Comparison of ENCODE assay signal across 20 mouse cellular contexts in genomic region chr13:44921095-44921494, GRCm38 (mm10).
DNase-seq lines count a peak whose midpoint lies in the region; ATAC-seq and TF ChIP-seq lines count a peak whose summit lies in the region.
"Had no signal": no experiment of that assay in that cellular context is flagged by ENCODE, and none has a peak within 500 bp of the region (broad histone marks: within the 10 kb centered on the region; RNA-seq: fewer than 3 reads in every experiment).

No protein-coding gene starts in this region.

- no peaks in the 10 kb centered on the region for H3K27me3 ChIP-seq in forebrain, embryonic 13.5 days
- no peaks in the 10 kb centered on the region for H3K27me3 ChIP-seq in forebrain, embryonic 11.5 days (ENCODE audit: control insufficient read depth, insufficient read depth, low read length)
- H3K27me3 ChIP-seq in liver, adult 2 months (ENCODE audit: control insufficient read depth, insufficient read depth, low read length) = no peaks in the 10 kb centered on the region
- no peaks in the 10 kb centered on the region for H3K27me3 ChIP-seq in liver, postnatal 0 days (ENCODE audit: insufficient read depth, low read length)
- H3K27me3 ChIP-seq: CH12.LX; embryonic facial prominence, embryonic 12.5 days; heart, embryonic 12.5 days; kidney, embryonic 15.5 days; limb, embryonic 13.5 days; stomach, embryonic 15.5 days had no signal

- H3K36me3 ChIP-seq in forebrain, embryonic 13.5 days (ENCODE audit: poor library complexity, severe bottlenecking) = peaks cover 97% of the 10 kb centered on the region
- H3K36me3 ChIP-seq in forebrain, embryonic 11.5 days (ENCODE audit: control insufficient read depth, insufficient read depth, low read length) = peaks cover 14% of the 10 kb centered on the region
- peaks cover 48% of the 10 kb centered on the region for H3K36me3 ChIP-seq in liver, adult 2 months (ENCODE audit: control insufficient read depth, insufficient read depth, low read length)
- H3K36me3 ChIP-seq in liver, postnatal 0 days (replicated peaks; ENCODE audit: insufficient read depth, low read length) = peaks cover 76% of the 10 kb centered on the region

- TF ChIP-seq POLR2A in liver, adult 2 months (IDR thresholded peaks at IDR 0.05; ENCODE audit: extremely low read depth, insufficient read depth, low read length) = no peak

- TF ChIP-seq EP300 in liver, postnatal 0 days (IDR thresholded peaks at IDR 0.05; ENCODE audit: low read depth) = no peak

- no peak overlapping the region for H3K4me3 ChIP-seq in forebrain, embryonic 13.5 days
- H3K4me3 ChIP-seq in forebrain, embryonic 11.5 days (ENCODE audit: low read depth, low read length) = no peak overlapping the region
- no peak overlapping the region for H3K4me3 ChIP-seq in liver, adult 2 months (ENCODE audit: insufficient read depth, low read depth, low read length)
- no peak overlapping the region for H3K4me3 ChIP-seq in liver, postnatal 0 days (ENCODE audit: low read depth, low read length)
- H3K4me3 ChIP-seq: embryonic facial prominence, embryonic 12.5 days; heart, embryonic 12.5 days; kidney, embryonic 15.5 days; limb, embryonic 13.5 days; stomach, embryonic 15.5 days had no signal

- ATAC-seq in forebrain, embryonic 13.5 days = peak; percentile 52; the same call in 1 of the 2 replicates
- no peak for ATAC-seq in forebrain, embryonic 11.5 days (replicated peaks; ENCODE audit: low FRiP score)
- ATAC-seq in liver, postnatal 0 days = no peak
- peak; percentile 59 for ATAC-seq in megakaryocyte progenitor cell, adult 5-6 weeks (replicated peaks; ENCODE audit: poor library complexity)
- ATAC-seq: midbrain, embryonic 16.5 days had no signal

- no peak overlapping the region for H3K9ac ChIP-seq in forebrain, embryonic 13.5 days
- no peak overlapping the region for H3K9ac ChIP-seq in forebrain, embryonic 11.5 days (ENCODE audit: low read length)
- no peak overlapping the region for H3K9ac ChIP-seq in liver, adult 2 months (ENCODE audit: low read depth, low read length)
- no peak overlapping the region for H3K9ac ChIP-seq in liver, postnatal 0 days (replicated peaks)
- H3K9ac ChIP-seq: embryonic facial prominence, embryonic 12.5 days; heart, embryonic 12.5 days; kidney, embryonic 15.5 days; limb, embryonic 13.5 days; stomach, embryonic 15.5 days had no signal

- H3K9me3 ChIP-seq in forebrain, embryonic 13.5 days (replicated peaks) = no peaks in the 10 kb centered on the region
- H3K9me3 ChIP-seq in forebrain, embryonic 11.5 days (ENCODE audit: control insufficient read depth, low read length) = no peaks in the 10 kb centered on the region
- no peaks in the 10 kb centered on the region for H3K9me3 ChIP-seq in liver, postnatal 0 days (ENCODE audit: low read length)
- H3K9me3 ChIP-seq: embryonic facial prominence, embryonic 12.5 days; heart, embryonic 12.5 days; kidney, embryonic 15.5 days; limb, embryonic 13.5 days; stomach, embryonic 15.5 days had no signal

- H3K4me1 ChIP-seq in forebrain, embryonic 13.5 days = peaks cover 4% of the 10 kb centered on the region; the same call in 1 of the 2 replicates
- no peaks in the 10 kb centered on the region for H3K4me1 ChIP-seq in forebrain, embryonic 11.5 days (replicated peaks; ENCODE audit: control insufficient read depth, insufficient read depth, low read length)
- H3K4me1 ChIP-seq in liver, adult 2 months (ENCODE audit: control insufficient read depth, insufficient read depth, low read length) = peaks cover 3% of the 10 kb centered on the region; the same call in 1 of the 2 replicates
- H3K4me1 ChIP-seq in liver, postnatal 0 days (ENCODE audit: insufficient read depth) = peaks cover 3% of the 10 kb centered on the region; the same call in 1 of the 2 replicates
- H3K4me1 ChIP-seq: embryonic facial prominence, embryonic 12.5 days; heart, embryonic 12.5 days; limb, embryonic 13.5 days; stomach, embryonic 15.5 days had no signal

- no peak overlapping the region for H3K4me2 ChIP-seq in forebrain, embryonic 13.5 days
- no peak overlapping the region for H3K4me2 ChIP-seq in forebrain, embryonic 11.5 days (ENCODE audit: low read depth, low read length, severe bottlenecking)
- H3K4me2 ChIP-seq in liver, postnatal 0 days (ENCODE audit: low read depth, low read length) = no peak overlapping the region
- H3K4me2 ChIP-seq: embryonic facial prominence, embryonic 12.5 days; heart, embryonic 12.5 days; kidney, embryonic 15.5 days; limb, embryonic 13.5 days; stomach, embryonic 15.5 days had no signal

- no peak overlapping the region for H3K27ac ChIP-seq in forebrain, embryonic 13.5 days
- no peak overlapping the region for H3K27ac ChIP-seq in forebrain, embryonic 11.5 days (ENCODE audit: low read depth, low read length)
- no peak overlapping the region for H3K27ac ChIP-seq in liver, adult 2 months (replicated peaks; ENCODE audit: insufficient read depth, low read depth, low read length)
- no peak overlapping the region for H3K27ac ChIP-seq in liver, postnatal 0 days (ENCODE audit: low read depth)
- H3K27ac ChIP-seq: embryonic facial prominence, embryonic 12.5 days; kidney, embryonic 15.5 days; limb, embryonic 13.5 days; stomach, embryonic 15.5 days had no signal

- no peak for DNase-seq in forebrain, embryonic 11.5 days (ENCODE audit: low spot score)
- DNase-seq in liver, adult 2 months (ENCODE audit: extremely low read depth, low read depth, low spot score) = peak; percentile 63
- DNase-seq in liver, postnatal 0 days = no peak
- peak; percentile 47 to 78 for DNase-seq in layer of hippocampus, adult 18-20 months (ENCODE audit: low spot score in 2 of 2)
- DNase-seq in natural killer cell, adult 2 months (ENCODE audit: low spot score in 2 of 2) = no peak
- DNase-seq in thymus, postnatal 4 days = no peak
- DNase-seq: adrenal gland, postnatal 25 days; gastrocnemius, postnatal 36 days; heart, postnatal 4 days; spleen, adult 18-20 months; thymus, postnatal 14 days had no signal

- WGBS in forebrain, embryonic 13.5 days = 56% methylated on average over 10 of the region's 10 CpGs
- 86% methylated on average over 10 of the region's 10 CpGs for WGBS in forebrain, embryonic 11.5 days
- 59% methylated on average over 10 of the region's 10 CpGs for WGBS in liver, adult 2 months
- WGBS in liver, postnatal 0 days (ENCODE audit: insufficient replicate concordance) = 68% methylated on average over 10 of the region's 10 CpGs

- H3K79me2 ChIP-seq in liver, adult 2 months (ENCODE audit: control insufficient read depth, insufficient read depth, low read length) = no peaks in the 10 kb centered on the region

- TF ChIP-seq CTCF in liver, adult 2 months (IDR thresholded peaks at IDR 0.05; ENCODE audit: low read depth, low read length) = no peak
- no peak for TF ChIP-seq CTCF in liver, postnatal 0 days (IDR thresholded peaks at IDR 0.05; ENCODE audit: low read depth)

Comparison
In these comparisons a context has a peak if more than half of its experiments do, and no peak if none do; other contexts are left out.
1. ATAC-seq: peak in forebrain, embryonic 13.5 days (single experiment) and megakaryocyte progenitor cell, adult 5-6 weeks (single experiment); none in forebrain, embryonic 11.5 days (single experiment) and liver, postnatal 0 days (single experiment).
2. DNase-seq: peak in liver, adult 2 months (single experiment) and layer of hippocampus, adult 18-20 months (2 of 2); none in forebrain, embryonic 11.5 days (single experiment), liver, postnatal 0 days (single experiment), natural killer cell, adult 2 months (0 of 2) and thymus, postnatal 4 days (single experiment).